Mouse (Mus musculus): ENCODE results near the gene She.
A peak's percentile ranks its signal among the peaks of the same experiment; 100 is the strongest.

The She gene

DNA sequence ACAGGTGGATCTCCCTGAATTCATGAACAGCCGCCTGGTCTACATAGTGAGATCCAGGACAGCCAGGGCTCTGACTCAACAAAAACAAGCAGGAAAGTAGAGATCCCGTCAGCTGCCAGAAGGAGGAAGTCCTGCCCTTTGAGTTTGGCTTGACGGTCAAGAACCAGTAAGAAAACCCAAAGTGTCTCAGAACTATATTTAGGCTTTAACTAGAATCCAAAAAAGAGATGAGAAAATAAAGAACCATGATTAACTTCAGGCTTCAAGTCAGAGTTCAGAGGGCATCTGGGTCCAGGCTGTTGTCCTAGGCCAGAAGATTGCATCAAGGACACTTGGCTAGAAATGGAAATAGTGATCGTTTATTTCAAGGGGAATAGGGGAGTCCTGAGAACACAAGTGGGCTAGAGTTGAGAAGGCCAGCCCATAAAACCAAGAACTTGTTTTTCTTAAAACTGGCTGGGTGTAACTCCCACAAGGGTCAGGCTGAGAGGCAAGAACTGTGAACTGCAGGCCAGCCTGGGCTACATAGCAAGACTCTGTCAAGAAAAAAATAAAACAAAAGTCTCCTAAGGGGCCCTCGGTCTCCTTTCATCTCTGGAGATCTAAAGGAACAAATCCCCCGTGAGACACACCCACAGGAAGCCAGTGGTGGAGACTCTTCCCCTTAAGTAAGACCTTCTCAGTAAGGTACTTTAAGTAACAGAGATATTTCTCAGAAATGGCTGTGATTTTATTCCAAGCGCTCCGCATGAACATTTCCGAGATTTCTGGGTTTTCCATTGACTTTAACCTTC is 32.7 kb downstream of the She start:
- DNase-seq = peak; percentile 70

DNA sequence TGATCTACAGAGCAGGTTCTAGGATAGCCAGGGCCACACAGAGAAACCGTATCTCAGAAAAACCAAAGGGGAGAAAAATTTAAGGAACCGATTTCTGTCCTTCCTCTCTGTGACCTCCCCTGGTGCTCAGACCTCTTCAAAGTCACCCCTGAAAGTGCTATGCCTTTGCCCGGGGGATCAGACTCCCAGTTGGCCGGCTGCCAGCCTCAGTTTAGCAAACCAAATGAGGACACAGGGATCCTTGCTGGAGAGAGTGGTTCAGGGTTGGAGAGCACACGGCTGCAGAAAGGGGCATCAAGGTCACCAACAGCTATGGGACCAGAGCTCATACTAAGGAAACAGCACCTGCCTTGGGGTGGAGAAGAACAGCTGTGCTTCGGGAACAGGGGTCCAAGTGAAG is 33.9 kb downstream of the She start:
- no peak for DNase-seq

DNA sequence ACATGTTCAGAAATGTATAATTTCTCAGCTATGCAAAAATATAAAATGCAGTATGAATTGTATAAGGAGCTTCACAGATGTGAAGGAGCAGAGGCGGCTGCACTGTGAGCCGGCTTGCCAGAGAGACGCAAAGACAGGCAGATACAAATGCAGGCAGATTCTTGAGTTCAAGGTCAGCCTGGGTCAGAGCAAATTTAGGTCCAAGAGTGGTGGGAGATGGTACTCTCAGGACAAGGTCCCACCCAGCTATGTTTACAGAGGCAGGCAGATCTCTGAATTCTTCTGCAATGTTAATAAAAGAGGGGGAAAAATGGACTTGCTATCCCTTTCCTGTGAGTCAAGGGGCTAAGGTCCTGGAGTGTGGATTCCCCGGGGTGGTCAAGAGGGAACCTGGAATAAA is 34.6 kb downstream of the She start:
- no peak for DNase-seq

DNA sequence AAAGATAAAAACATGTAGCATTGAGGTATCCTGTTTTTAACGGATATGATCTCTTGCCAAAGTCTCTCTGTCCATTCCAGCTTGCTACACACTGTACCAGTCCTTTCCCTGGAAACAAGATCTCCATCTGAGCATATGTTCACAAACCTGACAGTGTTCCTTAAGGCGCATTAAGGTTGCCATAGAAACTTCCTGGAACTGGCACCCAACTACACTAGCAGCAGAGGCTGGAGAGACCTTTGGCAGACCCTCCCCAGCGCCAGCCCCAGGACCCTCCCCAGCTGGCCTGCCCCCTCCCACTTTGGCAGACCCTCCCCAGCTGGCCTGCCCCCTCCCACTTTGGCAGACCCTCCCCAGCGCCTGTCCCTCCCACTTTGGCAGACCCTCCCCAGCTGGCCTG is 36.5 kb downstream of the She start:
- DNase-seq = no peak

DNA sequence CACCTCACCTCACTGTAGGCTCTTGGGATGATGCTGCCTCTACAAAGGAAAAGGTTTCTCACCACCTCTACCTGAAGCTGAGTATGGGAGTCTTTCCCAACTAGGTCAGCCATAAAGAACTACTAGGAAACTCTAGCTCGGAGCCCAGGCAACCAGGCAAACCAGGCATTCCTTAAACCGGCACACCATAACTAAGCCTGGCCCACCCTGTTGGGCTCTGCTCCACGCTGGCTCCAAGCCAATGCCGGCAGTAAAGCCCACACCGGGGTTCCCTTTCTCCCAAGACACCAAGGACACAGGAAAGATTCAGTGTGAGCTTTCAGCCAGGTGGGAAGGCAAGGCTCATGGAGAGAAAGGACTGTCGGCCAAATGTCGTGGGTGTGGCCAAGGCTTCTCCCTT is 37.2 kb downstream of the She start:
- DNase-seq = no peak

DNA sequence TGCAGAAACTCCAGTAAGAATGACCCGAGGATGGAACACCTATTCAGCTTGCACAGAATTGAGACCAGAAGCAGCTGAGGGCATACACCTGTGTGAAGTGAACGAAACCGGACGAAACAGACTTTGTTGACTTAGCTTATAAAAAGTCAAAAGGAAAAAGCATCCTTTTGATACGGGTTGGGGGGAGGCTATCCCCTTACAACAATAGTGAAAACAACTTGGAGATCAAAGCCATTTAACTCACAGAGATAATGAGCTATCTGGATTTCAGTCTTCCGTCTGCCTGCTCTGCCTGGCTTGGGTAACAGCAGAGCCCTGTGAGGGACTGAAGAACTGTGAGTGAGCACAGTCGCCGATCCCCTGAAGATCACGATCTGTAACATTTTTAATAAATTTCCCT is 37.8 kb downstream of the She start:
- DNase-seq = no peak

DNA sequence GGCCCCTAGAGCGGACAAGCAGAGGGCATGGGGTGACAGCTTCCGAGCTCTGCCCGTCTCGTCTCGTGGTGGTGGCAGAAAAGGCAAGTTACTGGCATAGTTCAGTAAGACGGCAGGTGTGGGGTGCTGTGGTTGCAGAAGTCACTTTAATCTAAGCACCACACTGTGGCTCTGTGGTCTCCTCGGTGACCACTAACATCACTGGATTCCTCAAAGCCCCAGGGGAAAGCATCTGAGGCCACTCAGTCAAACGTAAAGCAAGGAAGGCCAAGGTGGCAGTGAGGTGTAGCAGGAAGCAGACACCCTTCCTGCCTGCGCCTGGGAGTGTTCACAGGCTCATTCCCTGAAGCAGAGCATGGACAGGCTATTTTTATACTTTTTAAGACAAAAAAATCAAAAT is 38.4 kb downstream of the She start:
- peak; percentile 65 for DNase-seq

DNA sequence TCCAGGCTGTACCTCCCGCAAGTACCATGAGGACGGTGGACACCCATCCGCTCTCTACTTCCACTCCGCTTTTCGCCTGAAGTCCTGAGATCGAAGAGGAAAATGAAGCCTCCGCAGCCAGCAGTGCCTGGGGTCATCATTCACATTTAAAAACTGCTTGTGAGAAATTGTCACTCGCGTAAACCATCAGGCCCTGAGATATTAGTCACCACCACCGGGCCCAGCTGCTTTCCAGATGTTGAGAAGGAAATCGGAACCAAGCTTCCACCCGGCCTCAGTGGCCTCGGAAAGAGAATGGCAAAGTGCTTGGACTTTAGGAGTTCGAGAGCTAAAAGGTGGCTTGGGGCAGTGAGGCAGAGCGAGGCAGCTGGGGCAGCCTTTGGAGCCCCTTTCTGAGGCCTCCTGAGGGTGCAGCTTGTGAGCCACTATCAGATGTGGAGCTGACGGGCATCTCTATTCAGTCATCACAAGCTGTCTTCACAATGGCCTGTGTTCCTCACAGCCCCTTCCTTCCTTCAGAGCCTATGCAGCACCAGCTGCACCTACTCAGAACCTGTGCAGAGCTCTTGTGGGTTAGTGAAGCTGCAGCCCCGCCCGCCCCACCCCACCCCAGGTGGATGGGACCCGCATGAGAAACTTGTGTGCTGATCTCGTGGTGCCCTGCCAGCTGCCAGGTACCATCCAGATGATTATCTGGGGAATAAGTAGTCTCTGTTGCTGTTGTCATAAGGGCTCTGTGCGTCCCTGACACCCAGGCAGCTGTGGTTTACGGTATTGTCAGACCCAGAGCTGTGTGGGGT is 39.5 kb downstream of the She start:
- peak; percentile 63 for DNase-seq

DNA sequence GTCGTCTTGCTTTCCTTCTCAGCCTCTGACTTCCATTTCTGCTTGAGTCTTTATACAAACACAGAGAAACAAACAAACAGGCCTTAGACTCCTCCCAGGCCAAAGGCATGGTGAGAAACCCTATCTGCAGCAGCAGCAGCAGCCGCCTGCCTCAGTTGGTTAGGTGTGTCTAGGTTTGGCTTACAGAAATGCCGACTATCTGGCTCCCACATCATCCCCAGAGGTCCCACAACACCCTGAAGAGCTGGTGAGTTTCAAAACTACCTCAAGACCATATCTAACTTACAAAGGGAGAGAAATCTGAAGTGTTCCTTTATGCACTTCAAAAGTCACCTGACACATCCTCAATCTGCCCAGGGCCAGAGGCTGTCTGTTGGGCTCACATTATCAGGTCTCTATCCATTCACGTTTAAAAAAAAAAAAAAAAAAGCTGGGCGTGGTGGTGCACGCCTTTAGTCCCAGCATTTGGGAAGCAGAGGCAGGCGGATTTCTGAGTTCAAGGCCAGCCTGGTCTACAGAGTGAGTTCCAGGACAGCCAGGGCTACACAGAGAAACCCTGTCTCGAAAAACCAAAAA is 40.3 kb downstream of the She start:
- DNase-seq = no peak

DNA sequence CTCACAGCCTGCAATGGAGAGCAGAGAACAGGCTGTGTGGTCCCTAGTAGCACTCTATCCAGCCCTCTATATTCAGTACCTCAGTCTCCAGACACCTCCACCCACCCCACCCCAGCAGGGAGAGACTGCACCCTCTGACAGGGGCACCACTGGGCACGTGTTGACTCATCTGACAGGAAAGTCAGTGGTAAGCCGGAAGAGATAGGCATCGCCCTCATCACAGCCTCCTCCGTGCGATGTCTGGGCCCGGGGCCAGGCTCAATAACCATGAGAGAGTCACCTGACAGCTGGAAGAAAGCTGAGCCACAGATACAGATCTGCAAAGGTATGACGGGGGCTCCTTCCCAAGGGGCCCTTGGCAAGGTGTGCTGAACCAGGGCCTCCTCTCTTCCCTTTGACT is 41.0 kb downstream of the She start:
- DNase-seq = peak; percentile 85

DNA sequence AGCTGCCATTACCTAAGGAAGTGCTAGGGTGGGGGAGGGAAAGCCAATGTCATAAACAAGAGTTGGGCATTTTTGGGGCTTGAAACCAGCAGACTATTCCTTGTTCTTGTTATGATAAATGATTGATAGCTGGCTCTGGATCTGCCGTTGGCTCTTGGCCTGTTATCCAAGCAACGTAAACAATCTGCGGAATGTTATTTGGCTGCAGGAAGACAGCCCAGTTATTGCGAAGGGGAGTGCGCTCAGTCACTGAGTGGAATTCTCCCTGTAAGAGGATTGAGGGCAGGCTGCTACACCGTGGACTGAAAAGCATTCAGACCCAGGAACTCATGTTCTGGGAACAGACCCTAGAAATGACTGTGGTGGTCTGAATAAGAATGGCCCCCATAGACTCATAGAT is 41.5 kb downstream of the She start:
- DNase-seq = no peak

DNA sequence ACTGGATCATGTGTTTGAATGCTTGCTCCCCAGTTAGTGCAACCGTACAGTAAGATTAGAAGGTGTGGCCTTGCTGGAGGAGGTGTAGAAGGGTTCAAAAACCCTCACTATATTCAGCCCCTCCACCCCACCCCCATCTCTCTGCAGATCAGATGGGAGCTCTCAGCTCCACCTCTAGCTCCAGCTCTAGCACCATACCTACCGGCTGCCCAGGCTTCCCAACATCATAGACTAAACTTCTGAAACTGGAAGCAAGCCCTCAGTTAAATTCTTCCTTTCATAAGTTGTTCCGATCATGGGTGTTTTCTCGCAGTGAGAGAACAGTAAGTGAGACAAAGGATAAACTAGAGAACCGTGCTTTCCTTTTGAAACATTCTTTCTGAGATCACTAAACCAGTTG is 42.9 kb downstream of the She start:
- no peak for DNase-seq

DNA sequence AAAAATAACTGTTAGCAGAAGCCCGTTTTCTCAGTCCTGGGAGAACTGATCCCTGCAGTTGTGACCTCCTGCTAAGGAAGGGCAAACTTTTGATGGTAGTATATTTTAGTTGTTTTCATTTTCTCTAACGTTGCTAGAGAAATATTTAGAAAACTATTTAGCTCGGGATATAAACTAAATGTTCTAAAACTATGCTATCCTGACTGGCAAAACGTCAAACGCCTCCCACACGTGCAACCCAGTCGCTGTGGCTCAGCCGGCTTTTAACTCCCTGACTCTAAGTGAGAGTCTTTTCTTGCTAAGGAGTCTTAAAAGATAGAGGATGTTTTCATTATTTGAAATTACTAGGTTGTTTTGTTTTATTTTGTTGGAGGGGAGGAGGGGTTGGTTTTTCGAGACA is 43.9 kb downstream of the She start:
- DNase-seq = no peak

DNA sequence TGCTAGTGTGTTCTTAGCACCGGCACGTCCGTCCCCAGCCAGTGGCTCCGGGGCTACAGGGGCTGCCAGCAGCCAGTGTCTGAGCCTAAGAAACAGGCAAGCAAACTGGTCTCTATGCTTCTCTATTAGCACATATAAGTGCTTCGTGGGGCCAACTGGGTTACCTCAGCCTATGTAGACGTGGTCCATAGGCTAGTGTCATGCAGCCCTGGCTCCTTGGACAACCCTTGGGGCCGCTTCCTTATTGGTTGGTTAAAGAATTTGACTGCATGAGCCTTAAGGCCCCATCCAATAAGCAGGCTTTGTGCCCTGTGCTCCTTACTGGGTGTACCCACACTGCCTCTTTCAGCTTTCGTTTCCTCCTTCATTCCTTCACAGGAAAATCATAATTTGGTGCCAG is 44.6 kb downstream of the She start:
- no peak for DNase-seq

DNA sequence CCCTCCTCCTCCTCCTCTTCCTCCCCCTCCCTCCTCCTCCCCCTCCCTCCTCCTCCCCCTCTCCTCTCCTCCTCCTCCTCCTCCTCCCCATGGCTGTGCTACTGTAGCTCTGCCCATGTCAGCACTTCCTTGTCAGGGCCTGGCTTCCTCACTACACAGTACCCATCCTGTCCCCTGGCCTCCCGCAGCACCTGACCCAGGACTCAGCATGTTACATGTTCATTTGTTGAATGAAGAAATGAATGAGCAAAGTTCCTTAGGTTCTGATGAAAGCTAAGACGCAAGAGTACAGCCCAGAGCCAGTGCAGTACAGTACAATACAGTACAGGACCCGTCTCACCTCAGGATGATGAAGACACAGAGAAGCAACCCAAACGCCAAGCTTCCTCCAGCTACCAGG is 45.3 kb downstream of the She start:
- no peak for DNase-seq

DNA sequence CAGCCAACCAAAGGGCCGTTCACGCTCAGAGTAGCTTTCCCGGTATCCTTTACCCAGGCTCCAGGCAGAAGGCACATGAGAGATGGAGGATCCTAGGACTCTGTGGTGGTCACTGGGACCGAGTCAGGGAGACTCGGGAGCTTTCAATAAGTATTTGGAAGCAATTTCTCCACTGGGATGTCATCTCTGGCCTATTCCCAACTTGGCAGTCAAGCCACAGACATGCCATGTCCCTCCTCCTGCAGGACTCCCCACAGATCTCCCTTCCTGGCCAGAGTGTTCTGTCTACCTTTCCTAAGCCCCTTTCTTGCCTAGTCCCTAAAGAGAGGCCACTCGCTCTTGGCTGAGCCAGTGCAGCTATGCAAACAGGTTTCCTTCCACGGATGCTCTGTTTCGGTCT is 46.0 kb downstream of the She start:
- no peak for DNase-seq

DNA sequence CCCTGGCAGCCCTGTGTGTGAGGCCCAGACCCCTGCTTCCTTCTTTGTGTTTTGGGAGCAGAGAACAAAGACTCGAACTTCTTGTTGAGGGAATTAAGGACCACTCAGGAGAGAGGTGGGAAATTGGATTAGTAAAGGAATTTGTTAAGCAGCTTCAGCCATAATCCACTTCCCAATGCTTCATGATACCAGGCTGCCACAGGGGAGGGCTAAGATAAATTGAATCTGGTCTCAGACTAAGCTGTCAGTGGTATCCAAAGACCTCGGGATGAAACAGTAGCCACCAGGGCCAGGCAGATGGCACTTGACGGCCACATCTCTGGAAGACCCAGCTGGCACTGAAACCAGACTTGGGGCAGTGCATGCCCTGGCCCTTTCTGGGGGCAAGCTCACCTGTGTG is 47.3 kb downstream of the She start:
- DNase-seq = no peak

DNA sequence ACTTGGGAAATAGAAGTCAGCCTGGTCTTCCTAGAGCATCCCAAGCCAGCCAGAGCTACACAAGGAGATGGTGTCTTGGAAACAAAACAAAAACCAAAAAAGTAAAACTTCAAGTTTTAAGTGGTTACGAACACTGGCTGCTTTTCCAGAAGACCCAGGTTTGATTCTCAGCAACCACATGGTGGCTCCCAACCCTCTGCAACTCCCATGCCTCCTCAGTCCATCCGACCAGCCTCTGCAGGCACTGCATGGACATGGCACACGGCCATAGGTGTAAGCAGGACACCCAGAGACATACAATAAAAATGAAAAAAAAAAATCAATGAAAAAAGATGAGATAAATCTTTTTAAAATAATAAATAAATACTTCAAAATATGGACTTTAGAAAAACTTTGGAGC is 48.2 kb downstream of the She start:
- DNase-seq = no peak

DNA sequence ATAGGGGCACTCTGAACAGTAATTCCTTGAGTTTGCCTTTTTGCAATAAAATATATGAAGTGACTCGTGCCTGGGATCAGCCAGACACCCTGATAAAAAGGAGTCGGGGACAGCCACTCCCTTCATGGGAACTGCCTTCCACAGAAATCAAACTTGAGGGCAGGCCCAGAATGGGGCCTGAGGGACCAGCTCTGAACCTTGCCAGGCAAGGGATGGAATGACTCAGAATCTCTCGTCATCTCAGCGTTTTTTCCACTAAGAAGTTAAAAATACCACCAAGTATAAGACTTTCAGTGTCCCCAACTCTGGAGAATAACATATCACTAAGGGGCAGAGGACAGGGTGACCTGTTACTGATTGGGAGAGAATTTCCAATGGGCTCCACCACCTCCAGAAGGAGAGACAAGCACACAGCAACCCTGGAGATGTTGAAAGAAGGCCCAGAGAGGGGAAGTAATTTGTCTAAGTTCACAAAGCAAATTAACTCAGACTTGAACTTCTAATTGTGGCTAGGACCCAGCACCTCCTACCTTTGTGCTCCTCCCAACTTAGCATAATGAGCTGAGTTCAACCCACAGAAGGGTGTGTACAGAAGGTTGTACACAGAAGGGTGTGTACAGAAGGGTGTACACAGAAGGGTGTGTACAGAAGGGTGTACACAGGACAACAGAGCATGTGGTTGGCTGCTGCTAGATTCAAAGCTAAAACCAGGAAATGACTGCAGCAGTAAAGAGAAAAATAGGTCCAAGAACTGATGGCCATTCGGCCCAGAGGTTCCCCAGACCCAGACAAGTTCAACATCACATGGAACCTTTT is 49.1 kb downstream of the She start:
- no peak for DNase-seq

DNA sequence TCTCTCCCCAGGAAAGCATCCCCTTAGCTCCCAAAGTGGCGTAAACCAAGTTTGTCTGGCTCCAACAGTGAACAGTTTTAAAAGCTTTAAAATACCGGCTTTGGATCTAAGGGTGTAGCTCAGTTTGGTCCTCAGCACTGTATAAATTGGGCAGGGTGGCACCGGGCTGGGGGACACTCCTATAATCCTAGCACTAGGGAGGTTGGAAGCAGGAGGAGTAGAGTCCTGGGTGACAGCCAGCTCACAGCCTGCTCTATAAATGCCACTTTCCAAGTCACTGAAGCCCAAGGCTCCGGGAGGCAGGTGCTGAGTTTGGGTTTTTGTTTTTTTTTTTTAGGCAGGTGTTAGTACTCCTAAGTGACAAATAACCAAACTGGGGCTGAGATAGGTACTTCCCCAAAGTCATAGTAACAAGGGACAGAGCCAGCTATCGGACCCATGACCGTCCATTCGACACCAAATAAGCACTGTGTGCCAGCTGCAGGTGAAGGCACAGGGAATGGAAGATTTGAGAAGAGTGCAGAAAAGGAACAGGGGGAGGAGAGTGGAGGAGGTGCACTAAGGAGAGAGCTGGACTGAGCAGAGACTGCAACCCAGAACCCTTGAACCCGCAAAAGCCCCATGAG is 51.5 kb downstream of the She start:
- DNase-seq = no peak

DNA sequence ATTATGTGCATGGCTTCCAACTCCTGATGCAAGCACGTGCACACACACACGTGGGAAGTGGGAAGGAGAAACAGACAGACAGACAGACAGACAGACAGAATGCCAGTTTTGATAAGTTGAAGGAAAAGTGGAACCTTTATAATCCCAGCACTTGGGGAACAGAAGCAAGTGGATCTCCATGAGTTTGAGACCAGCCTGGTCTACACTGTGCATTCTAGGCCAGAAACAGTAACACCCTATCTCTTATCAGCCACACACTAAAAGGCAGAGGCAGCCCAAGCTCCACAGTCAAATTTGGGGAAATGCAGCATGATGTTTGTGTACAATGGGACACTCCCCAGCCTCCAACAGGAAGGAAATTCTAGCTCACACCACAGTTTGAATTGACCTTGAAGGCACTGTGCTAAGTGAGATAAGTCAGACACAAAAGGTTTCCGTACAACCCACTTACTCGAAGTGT is 52.4 kb downstream of the She start:
- DNase-seq = no peak

DNA sequence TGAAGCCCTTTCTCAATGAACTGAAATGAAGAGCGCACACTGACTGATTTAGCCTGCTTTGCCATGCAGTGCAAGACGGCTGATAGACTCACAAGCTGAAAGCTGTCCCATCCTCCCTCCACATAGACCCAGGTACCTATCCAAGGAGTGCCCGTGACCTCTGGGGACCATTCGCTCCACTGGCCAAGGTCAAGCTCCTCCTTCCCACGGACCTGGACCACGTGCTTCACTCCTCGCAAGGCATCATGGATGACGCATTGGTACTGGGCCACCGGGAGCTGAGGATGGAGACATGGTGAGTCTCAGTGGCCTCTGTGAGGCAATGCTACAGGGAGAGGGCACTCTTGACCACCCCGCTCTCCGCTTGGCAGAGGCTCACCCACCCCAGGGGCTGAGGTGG is 54.6 kb downstream of the She start:
- DNase-seq = no peak

All from thymus, postnatal 25 days (tissue).